Mouse (Mus musculus) central nervous system, embryonic 11.5 days (tissue): Measurements from ENCODE around the gene P2ry10b. TPM values are rescaled to one million over a fixed set of nuclear protein-coding genes. Genes with fewer than 3 reads are reported as not detected.

Experiments
- polyA plus RNA-seq: library from polyadenylated mRNA; depleted of rRNA; stranded (reverse); fragments of >200 nt; gene quantifications from 2 replicates; pipeline ENCODE4 v1.2.3, GENCODE M21; 2012; rRNA removed

The P2ry10b gene
- 0.12 and 0.45 TPM in 2 replicates for polyA plus RNA-seq

DNA sequence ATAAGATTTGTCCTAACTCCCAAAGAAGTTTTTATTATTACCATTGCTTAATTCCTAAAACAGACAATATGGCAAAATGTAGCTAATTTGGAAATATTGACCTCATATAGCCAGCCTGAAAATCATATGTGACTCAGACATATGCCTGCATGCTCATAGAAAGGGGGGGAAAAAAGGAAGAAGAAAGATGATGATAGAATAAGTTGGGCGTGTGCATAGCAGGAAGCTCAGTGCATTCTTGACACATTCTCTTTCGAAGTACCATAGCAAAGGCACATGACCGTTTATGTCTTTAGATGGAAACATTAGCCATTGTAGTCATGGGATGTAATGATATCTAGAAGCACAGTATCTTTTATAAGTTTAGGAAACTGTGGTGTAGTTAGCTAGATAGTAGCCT is at the start of gene P2ry10b:
P2ry10b (plus strand) TSS at position 247 of the 400 bp plus-strand sequence.

Other genes with a start within 250 kb of the P2ry10b start
- gene Lpar4, start 228.3 kb upstream of the P2ry10b start, polyA plus RNA-seq: 3.0 and 10.5 TPM in 2 replicates
- 0.04 TPM in 1 of 2 replicates, not detected in the other for gene P2ry10, start 60.4 kb upstream of the P2ry10b start, polyA plus RNA-seq
- gene Gpr174, start 107.0 kb downstream of the P2ry10b start, polyA plus RNA-seq: 0.01 and 0.10 TPM in 2 replicates